In the genomic region with DNA sequence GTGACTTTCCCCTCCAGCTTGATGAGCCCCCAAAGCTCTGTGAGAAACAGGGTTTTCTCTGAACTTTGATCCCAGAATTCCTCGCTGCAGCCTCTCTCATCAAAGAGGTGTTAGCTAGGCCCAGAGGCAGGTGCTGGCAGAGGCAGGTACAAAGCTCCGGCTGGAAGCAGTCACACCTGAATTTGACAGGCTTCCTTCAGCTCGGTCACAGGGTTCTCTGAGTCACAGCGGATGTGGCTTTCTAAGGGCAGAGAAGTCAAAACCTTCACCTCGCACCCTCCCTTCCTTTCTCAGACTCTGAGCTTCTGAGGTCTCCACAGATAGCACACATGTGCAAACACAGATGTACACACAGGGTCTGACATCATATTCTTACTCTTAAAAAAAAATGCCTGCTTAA, we compare ENCODE assay signal across 10 mouse cellular contexts.
DNase-seq lines count a peak whose midpoint lies in the region; ATAC-seq lines count a peak whose summit lies in the region.
"Had no signal": no experiment of that assay in that cellular context is flagged by ENCODE, and none has a peak within 500 bp of the region (broad histone marks: within the 10 kb centered on the region; RNA-seq: fewer than 3 reads in every experiment).

No protein-coding gene starts in this region.

- ATAC-seq in inflammation-experienced regulatory T-cells, adult 6 months: peak; percentile 84
- ATAC-seq in midbrain, embryonic 11.5 days (ENCODE audit: low FRiP score): no peak

- no peak overlapping the region for H3K9ac ChIP-seq in midbrain, embryonic 11.5 days (ENCODE audit: low read length)
- H3K9ac ChIP-seq: limb, embryonic 15.5 days had no signal

- DNase-seq in 416B (ENCODE audit: low read depth) (peak; percentile 76), A20 (ENCODE audit: low read depth, low spot score) (peak; percentile 33)
- DNase-seq in spleen, postnatal 10 days (ENCODE audit: low spot score in 2 of 2): peak; percentile 27 to 59
- no peak for DNase-seq in right cerebral cortex, adult 18-20 months
- no peak for DNase-seq in gastrocnemius, postnatal 4 days (ENCODE audit: low spot score in 2 of 2)
- DNase-seq in midbrain, embryonic 11.5 days (ENCODE audit: low spot score, missing footprints): no peak
- DNase-seq: cerebellum, adult 11 months had no signal

- H3K4me2 ChIP-seq in midbrain, embryonic 11.5 days: no peak overlapping the region
- H3K4me2 ChIP-seq: limb, embryonic 15.5 days had no signal

- H3K27me3 ChIP-seq in midbrain, embryonic 11.5 days (ENCODE audit: control insufficient read depth, insufficient read depth, low read length): no peaks in the 10 kb centered on the region
- H3K27me3 ChIP-seq: limb, embryonic 15.5 days had no signal

- no peak overlapping the region for H3K27ac ChIP-seq in midbrain, embryonic 11.5 days (ENCODE audit: low read depth, low read length)
- H3K27ac ChIP-seq: limb, embryonic 15.5 days had no signal

- no peaks in the 10 kb centered on the region for H3K36me3 ChIP-seq in midbrain, embryonic 11.5 days (ENCODE audit: control insufficient read depth, insufficient read depth, low read length)
- H3K36me3 ChIP-seq: limb, embryonic 15.5 days had no signal

- WGBS in midbrain, embryonic 11.5 days: 89% methylated on average over 5 of the region's 5 CpGs

- H3K4me3 ChIP-seq in midbrain, embryonic 11.5 days (ENCODE audit: low read depth, low read length): no peak overlapping the region
- H3K4me3 ChIP-seq: limb, embryonic 15.5 days; megakaryocyte, embryonic 14.5 days had no signal

- H3K4me1 ChIP-seq in midbrain, embryonic 11.5 days (ENCODE audit: control insufficient read depth, insufficient read depth, low read length): no peaks in the 10 kb centered on the region; the same call in 1 of the 2 replicates

- H3K9me3 ChIP-seq in midbrain, embryonic 11.5 days (ENCODE audit: control insufficient read depth, low read length): no peaks in the 10 kb centered on the region
- H3K9me3 ChIP-seq: limb, embryonic 15.5 days had no signal

Comparison
In these comparisons a context has a peak if more than half of its experiments do, and no peak if none do; other contexts are left out.
1. DNase-seq: peak in 416B (single experiment), A20 (single experiment) and spleen, postnatal 10 days (2 of 2); none in right cerebral cortex, adult 18-20 months (single experiment), gastrocnemius, postnatal 4 days (0 of 2) and midbrain, embryonic 11.5 days (single experiment).